Mouse (Mus musculus): ENCODE results near the gene Fas.

Fas gene

DNA sequence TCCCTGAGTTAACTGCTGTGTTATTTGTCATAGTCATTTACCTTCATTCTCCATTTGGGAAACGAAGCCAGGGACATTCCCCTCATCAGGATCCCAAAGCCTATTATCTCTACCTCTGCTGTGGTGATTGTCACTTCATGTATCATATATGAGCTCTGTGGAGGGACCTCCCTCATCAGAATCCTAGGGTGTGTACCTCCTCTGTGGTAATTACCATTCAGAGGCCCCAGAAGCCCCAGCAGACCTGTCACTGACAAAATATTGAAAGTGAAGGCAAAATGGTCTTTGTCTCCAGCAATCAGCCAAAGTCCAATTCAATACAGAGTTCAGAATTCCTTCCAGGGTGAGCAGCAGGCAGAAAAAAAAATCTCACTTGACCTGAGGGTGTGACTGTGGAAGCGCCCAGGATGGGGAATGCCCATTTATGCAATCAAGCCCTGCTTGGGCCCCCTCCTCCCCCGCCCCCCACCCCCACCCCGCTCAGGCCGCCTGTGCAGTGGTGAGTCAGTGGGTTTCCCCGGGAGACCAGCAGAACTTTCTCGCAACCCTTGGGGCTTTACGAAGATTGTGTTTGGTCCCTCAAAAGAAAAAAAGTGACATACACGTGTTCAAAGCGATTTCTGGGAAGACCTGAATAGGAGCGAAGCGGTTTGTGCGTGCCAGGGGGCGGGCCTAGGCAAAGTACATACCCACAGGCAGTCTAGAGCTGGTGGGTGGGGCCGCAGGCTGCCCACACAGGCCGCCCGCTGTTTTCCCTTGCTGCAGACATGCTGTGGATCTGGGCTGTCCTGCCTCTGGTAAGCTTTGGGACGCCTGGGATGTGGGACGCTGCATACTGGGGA lies at the start of gene Fas:
Fas (plus strand) TSS at position 719 of the 842 bp plus-strand sequence.
- DNase-seq (ENCODE audit: low spot score in 2 of 2): peak in 1 of 2 experiments; percentile 11

DNA sequence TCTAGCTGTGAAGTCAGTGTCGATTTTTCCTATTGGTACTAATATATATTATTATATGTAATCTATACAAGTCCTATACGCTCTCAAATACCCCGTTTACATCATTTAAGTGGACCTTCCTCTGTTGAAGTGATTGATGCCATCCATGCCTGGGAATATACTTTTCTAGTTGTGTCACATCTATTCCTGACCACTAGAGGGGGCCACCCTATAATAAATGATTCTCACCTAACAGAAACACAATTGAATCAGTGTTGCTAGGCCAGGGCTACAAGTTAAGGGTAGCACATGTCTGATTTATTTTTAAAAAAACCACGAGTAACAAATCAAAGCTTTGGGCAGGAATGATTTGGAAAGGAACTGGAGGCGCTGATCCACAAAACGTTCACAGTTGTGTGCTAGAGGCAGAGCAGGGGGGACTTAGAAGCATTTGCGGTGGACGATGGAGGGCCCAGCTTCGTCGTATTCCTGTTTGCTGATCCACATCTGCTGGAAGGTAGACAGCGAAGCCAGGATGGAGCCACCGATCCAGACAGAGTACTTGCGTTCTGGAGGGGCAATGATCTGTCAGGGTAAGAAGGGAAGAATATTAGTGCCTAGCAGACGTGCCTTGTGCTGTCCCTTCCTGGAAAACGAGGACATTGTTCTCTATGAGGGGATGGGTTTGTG lies 49.1 kb upstream of the Fas start:
- DNase-seq (ENCODE audit: low spot score in 2 of 2): no peak

- no peak for DNase-seq (ENCODE audit: low spot score in 2 of 2)
These were observed 47.5 kb upstream of the Fas start for GRCm38 (mm10) chr19:34242925-34243324.

- DNase-seq (ENCODE audit: low spot score in 2 of 2): peak in 1 of 2 experiments; percentile 44
These were observed 46.4 kb upstream of the Fas start for GRCm38 (mm10) chr19:34244056-34244455.

GRCm38 (mm10) chr19:34248558-34248957 lies 41.9 kb upstream of the Fas start:
- DNase-seq (ENCODE audit: low spot score in 2 of 2): no peak

- DNase-seq (ENCODE audit: low spot score in 2 of 2): no peak
These were observed 39.8 kb upstream of the Fas start for GRCm38 (mm10) chr19:34250621-34251020.

DNA sequence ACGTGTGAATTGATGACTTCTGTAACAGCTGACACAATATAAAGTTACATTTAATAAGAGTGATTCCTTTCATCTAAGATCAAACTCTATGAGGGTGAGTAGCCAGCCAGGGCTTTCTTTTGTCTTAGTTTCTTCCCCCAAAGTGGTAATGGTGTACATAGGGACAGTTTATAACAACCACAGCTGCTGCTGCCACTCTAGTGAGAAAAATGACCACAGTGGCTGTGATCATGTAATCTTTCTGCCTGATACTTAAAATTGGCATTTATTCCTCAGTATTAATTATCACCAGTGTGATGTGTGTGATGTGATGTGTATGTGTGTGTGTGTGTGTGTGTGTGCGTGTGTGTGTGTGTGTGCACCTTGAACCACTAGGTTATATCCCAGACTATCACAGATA lies 38.6 kb upstream of the Fas start:
- no peak for DNase-seq (ENCODE audit: low spot score in 2 of 2)

DNA sequence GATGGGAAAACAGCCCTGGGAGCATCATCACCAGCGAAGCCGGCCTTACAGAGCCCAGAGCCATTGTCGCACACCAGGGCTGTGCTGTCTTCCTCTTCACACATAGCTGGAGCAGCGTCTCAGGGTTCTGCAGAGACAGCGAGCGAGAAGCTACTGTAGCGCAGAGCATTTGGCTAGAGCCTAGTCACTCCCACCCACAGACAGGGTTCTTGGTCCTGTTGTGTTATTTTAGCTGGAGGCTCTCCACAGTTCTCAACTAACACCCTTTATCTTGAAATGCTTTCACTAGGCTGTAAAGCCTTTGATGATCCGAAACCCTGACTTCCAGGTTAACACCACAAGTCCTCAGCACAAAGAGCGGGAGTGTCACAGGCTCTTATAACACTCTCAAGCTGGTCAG lies 38.0 kb upstream of the Fas start:
- no peak for DNase-seq (ENCODE audit: low spot score in 2 of 2)

GRCm38 (mm10) chr19:34254101-34254879 lies 36.2 kb upstream of the Fas start:
- no peak for DNase-seq (ENCODE audit: low spot score in 2 of 2)

GRCm38 (mm10) chr19:34254880-34255681 lies 35.4 kb upstream of the Fas start, which contains the start of gene Acta2:
TSS of gene Acta2 (minus strand) at chr19:34255590.
- DNase-seq (ENCODE audit: low spot score in 2 of 2): no peak

DNA sequence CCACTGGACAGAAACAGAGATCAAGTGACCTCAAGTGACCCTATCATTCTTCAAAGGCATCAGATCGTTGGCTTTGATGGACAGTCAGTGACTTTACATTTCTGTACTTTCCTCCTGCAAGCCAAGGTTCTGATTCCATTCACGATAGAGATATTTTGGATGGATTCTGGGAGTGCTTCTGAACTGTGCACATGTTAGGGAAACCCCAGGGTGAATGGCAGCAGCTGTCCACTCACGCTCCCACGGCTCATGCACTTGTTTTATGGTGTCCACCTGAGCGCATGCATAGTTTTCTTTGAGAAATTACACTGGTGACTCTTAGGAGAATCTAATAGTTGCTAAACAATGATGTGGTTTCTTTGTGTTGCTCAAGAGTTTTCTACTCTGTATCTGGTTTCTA lies 34.3 kb upstream of the Fas start:
- DNase-seq (ENCODE audit: low spot score in 2 of 2): no peak

GRCm38 (mm10) chr19:34256936-34257335 lies 33.5 kb upstream of the Fas start:
- no peak for DNase-seq (ENCODE audit: low spot score in 2 of 2)

DNA sequence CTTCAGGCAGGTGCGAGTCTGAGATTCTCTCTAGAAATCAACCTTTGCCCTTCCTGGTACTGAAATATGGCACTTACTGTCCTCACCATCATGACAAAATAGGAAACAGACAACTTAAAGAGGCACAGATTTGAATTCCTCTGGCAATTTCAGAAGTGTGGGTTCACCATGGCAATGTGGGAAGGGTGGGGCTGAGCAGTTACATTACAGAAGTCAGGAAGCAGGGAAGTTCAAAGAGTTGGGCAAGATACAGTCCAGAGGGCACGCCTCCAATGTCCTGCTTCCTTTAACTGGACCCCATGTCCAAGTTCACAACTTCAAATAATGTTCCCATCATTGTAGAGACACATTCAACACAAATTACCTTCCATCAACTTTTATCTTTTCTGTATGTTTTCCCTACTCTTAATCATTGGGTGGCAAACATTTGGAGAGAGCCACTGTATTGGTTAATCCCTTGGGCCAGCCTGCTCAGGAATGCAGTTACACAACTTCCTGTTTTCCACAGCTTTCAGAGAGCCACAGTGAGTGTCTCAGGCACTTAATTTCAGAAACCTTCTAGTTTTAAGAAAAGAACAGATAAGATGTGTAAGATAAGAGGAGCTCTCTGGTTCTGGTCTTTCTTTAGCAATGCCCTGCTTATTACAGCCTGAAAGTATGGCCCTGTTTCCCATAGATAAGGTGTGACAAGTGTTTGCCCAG lies 28.0 kb upstream of the Fas start:
- DNase-seq (ENCODE audit: low spot score in 2 of 2): no peak

- no peak for DNase-seq (ENCODE audit: low spot score in 2 of 2)
These were observed 24.8 kb upstream of the Fas start for GRCm38 (mm10) chr19:34265604-34266193.

- no peak for DNase-seq (ENCODE audit: low spot score in 2 of 2)
These were observed 21.5 kb upstream of the Fas start for GRCm38 (mm10) chr19:34268991-34269390.

GRCm38 (mm10) chr19:34270106-34270726 lies 20.2 kb upstream of the Fas start:
- DNase-seq (ENCODE audit: low spot score in 2 of 2): no peak

DNA sequence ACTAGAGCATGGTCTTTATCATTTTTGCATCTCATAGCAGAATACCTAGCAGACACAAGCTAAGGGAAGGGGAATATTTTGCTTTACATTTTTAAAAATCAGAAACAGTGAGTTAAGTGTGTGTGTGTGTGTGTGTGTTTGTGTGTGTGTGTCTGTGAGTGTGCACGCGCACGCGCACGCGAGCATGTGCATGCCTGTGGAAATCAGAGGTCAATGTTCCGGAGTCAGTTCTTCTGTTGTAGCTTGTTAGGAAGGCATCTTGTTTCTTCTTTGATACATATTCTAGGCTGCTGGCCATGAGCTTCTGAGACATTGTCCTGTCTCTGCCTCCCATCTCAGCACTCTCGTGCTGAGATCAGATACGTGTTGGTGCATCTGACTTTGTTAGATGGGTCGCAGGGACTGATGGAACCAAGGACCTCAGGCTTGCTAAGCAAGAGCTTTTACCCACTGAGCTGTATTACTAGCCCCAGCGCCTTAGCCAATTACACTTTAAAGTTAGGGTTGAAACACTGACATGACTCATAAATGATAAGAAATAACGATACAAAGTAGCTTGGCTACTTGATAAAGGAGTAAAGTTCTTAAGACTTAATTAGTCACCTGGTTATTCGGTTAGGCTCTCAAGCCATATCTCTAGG lies 19.5 kb upstream of the Fas start:
- no peak for DNase-seq (ENCODE audit: low spot score in 2 of 2)

- no peak for DNase-seq (ENCODE audit: low spot score in 2 of 2)
These were observed 17.4 kb upstream of the Fas start for GRCm38 (mm10) chr19:34273073-34273472.

GRCm38 (mm10) chr19:34278078-34278477 lies 12.4 kb upstream of the Fas start:
- DNase-seq (ENCODE audit: low spot score in 2 of 2): no peak
